7 mouse cellular contexts compared by ENCODE assay signal in the genomic region with DNA sequence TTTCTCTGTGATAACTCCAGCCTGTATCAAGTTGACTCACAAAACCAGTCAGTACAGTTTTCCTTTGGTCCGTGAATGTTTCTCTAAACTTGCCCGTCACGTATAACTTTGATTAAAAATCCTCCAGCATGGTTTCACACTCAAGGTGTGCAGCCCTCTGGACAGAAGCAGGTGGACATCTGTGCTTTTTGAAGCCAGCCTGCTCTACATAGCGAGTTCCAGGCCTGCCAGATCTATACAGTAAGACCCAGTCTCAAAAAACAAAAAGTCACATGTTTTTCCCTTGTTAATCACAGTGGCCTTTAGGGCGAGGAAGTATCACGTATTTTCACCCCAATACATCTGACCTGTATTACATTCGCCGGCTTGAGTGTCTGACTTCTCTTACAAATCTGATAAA. TPM values are rescaled to one million over a fixed set of nuclear protein-coding genes. Genes with fewer than 3 reads are reported as not detected.
A peak's percentile ranks its signal among the peaks of the same experiment; 100 is the strongest.
DNase-seq lines count a peak whose midpoint lies in the region; ATAC-seq and TF ChIP-seq lines count a peak whose summit lies in the region.

No protein-coding gene starts in this region.

- H3K9me3 ChIP-seq in lung, embryonic 16.5 days (ENCODE audit: control insufficient read depth, low read length) = no peaks in the 10 kb centered on the region
- no peaks in the 10 kb centered on the region for H3K9me3 ChIP-seq in forebrain, embryonic 12.5 days
- no peaks in the 10 kb centered on the region for H3K9me3 ChIP-seq in limb, embryonic 12.5 days

- H3K4me2 ChIP-seq in lung, embryonic 16.5 days (ENCODE audit: low read depth, low read length) = peak overlapping the region; percentile 92
- peak overlapping the region; percentile 75 for H3K4me2 ChIP-seq in forebrain, embryonic 12.5 days
- H3K4me2 ChIP-seq in limb, embryonic 12.5 days = peak overlapping the region; percentile 81

- no peaks in the 10 kb centered on the region for H3K27me3 ChIP-seq in lung, embryonic 16.5 days (ENCODE audit: control insufficient read depth, insufficient read depth, low read depth, low read length)
- H3K27me3 ChIP-seq in forebrain, embryonic 12.5 days = no peaks in the 10 kb centered on the region
- H3K27me3 ChIP-seq in limb, embryonic 12.5 days = peaks cover 4% of the 10 kb centered on the region; the same call in 1 of the 2 replicates
- H3K27me3 ChIP-seq in small intestine, adult 2 months (ENCODE audit: control insufficient read depth, insufficient read depth, low read length) = no peaks in the 10 kb centered on the region

- H3K27ac ChIP-seq in lung, embryonic 16.5 days (ENCODE audit: low read length) = no peak overlapping the region
- no peak overlapping the region for H3K27ac ChIP-seq in forebrain, embryonic 12.5 days
- peak overlapping the region; percentile 7; the same call in 1 of the 2 replicates for H3K27ac ChIP-seq in limb, embryonic 12.5 days
- H3K27ac ChIP-seq in small intestine, adult 2 months (ENCODE audit: insufficient read depth, low read depth, low read length) = peak overlapping the region; percentile 84

- peaks cover 6% of the 10 kb centered on the region for H3K4me1 ChIP-seq in lung, embryonic 16.5 days (replicated peaks; ENCODE audit: control insufficient read depth, insufficient read depth, low read length)
- H3K4me1 ChIP-seq in forebrain, embryonic 12.5 days = peaks cover 10% of the 10 kb centered on the region
- peaks cover 9% of the 10 kb centered on the region for H3K4me1 ChIP-seq in limb, embryonic 12.5 days (replicated peaks)
- peaks cover 7% of the 10 kb centered on the region; the same call in 1 of the 2 replicates for H3K4me1 ChIP-seq in small intestine, adult 2 months (ENCODE audit: control insufficient read depth, insufficient read depth, insufficient read length, low read length)

- TF ChIP-seq CTCF in small intestine, adult 2 months (IDR thresholded peaks at IDR 0.05; ENCODE audit: extremely low read depth, insufficient read length, insufficient replicate concordance, low read depth, low read length) = no peak

- peaks cover 8% of the 10 kb centered on the region; the same call in 1 of the 2 replicates for H3K36me3 ChIP-seq in lung, embryonic 16.5 days (ENCODE audit: control insufficient read depth, insufficient read depth, low read length)
- peaks cover 3% of the 10 kb centered on the region for H3K36me3 ChIP-seq in forebrain, embryonic 12.5 days (replicated peaks)
- peaks cover 23% of the 10 kb centered on the region for H3K36me3 ChIP-seq in limb, embryonic 12.5 days
- H3K36me3 ChIP-seq in small intestine, adult 2 months (ENCODE audit: control insufficient read depth, insufficient read depth, low read length) = peaks cover 6% of the 10 kb centered on the region

- TF ChIP-seq POLR2A in small intestine, adult 2 months (IDR thresholded peaks at IDR 0.05; ENCODE audit: low read depth, low read length) = no peak

- H3K4me3 ChIP-seq in lung, embryonic 16.5 days (ENCODE audit: low read length) = peak overlapping the region; percentile 98
- H3K4me3 ChIP-seq in forebrain, embryonic 12.5 days (replicated peaks) = peak overlapping the region; percentile 80
- H3K4me3 ChIP-seq in limb, embryonic 12.5 days (replicated peaks) = peak overlapping the region; percentile 91
- peak overlapping the region; percentile 75; the same call in 1 of the 2 replicates for H3K4me3 ChIP-seq in small intestine, adult 2 months (ENCODE audit: low read depth, low read length)

- ATAC-seq in lung, embryonic 16.5 days (ENCODE audit: low read depth) = no peak
- peak; percentile 27; the same call in 1 of the 2 replicates for ATAC-seq in forebrain, embryonic 12.5 days (ENCODE audit: low FRiP score)
- no peak; the same call in 1 of the 2 replicates for ATAC-seq in limb, embryonic 12.5 days (ENCODE audit: insufficient number of reproducible peaks, insufficient read depth, low FRiP score, low TSS enrichment, low read depth)
- ATAC-seq in frontal cortex, adult (ENCODE audit: low TSS enrichment) = no peak

- 8% methylated on average over 8 of the region's 8 CpGs for WGBS in lung, embryonic 16.5 days
- 33% methylated on average over 8 of the region's 8 CpGs for WGBS in forebrain, embryonic 12.5 days
- 21% methylated on average over 8 of the region's 8 CpGs for WGBS in limb, embryonic 12.5 days
- 7% methylated on average over 8 of the region's 8 CpGs for WGBS in small intestine, adult 2 months

- DNase-seq in lung, postnatal 25 days (ENCODE audit: low spot score) = no peak
- no peak for DNase-seq in layer of hippocampus, adult 9-10 months (ENCODE audit: low spot score)

- H3K9ac ChIP-seq in lung, embryonic 16.5 days (ENCODE audit: low read length) = peak overlapping the region; percentile 96
- peak overlapping the region; percentile 88 for H3K9ac ChIP-seq in forebrain, embryonic 12.5 days
- H3K9ac ChIP-seq in limb, embryonic 12.5 days (replicated peaks) = peak overlapping the region; percentile 80

RNA-seq across cellular contexts. Expression of gene Gm26620, which starts 0.5 kb away (rescaled TPM):
- polyA plus RNA-seq in lung, embryonic 16.5 days (2015; fragmentation: Nextera tagmentation; extraction: Ambion mirVana) = 0.20 TPM in 1 of 2 replicates, not detected in the other
- not detected in 2 replicates for polyA plus RNA-seq in forebrain, embryonic 12.5 days (2016; fragmentation: Nextera tagmentation; extraction: Ambion mirVana)
- polyA plus RNA-seq in limb, embryonic 12.5 days (2016; fragmentation: Nextera tagmentation; extraction: Ambion mirVana) = 0.28 and 0.42 TPM in 2 replicates
- polyA plus RNA-seq in small intestine, adult 2 months (2012; rRNA removed) = 1.1 and 1.5 TPM in 2 replicates

RNA-seq across cellular contexts. Expression of gene Dusp12, which starts 0.9 kb away (rescaled TPM):
- 29.2 and 34.7 TPM in 2 replicates for polyA plus RNA-seq in lung, embryonic 16.5 days (2015; fragmentation: Nextera tagmentation; extraction: Ambion mirVana)
- 28.6 and 33.3 TPM in 2 replicates for polyA plus RNA-seq in forebrain, embryonic 12.5 days (2016; fragmentation: Nextera tagmentation; extraction: Ambion mirVana)
- polyA plus RNA-seq in limb, embryonic 12.5 days (2016; fragmentation: Nextera tagmentation; extraction: Ambion mirVana) = 46.0 and 53.2 TPM in 2 replicates
- polyA plus RNA-seq in small intestine, adult 2 months (2012; rRNA removed) = 5.5 and 8.0 TPM in 2 replicates

RNA-seq across cellular contexts. Expression of gene Atf6, which starts 16.8 kb away (rescaled TPM):
- polyA plus RNA-seq in lung, embryonic 16.5 days (2015; fragmentation: Nextera tagmentation; extraction: Ambion mirVana) = 10.5 and 11.1 TPM in 2 replicates
- 8.7 and 8.9 TPM in 2 replicates for polyA plus RNA-seq in forebrain, embryonic 12.5 days (2016; fragmentation: Nextera tagmentation; extraction: Ambion mirVana)
- polyA plus RNA-seq in limb, embryonic 12.5 days (2016; fragmentation: Nextera tagmentation; extraction: Ambion mirVana) = 8.4 and 9.3 TPM in 2 replicates
- polyA plus RNA-seq in small intestine, adult 2 months (2012; rRNA removed) = 4.4 and 8.4 TPM in 2 replicates

RNA-seq across cellular contexts. Expression of gene Fcrlb, which starts 28.4 kb away (rescaled TPM):
- polyA plus RNA-seq in lung, embryonic 16.5 days (2015; fragmentation: Nextera tagmentation; extraction: Ambion mirVana) = not detected in 2 replicates
- not detected in 2 replicates for polyA plus RNA-seq in forebrain, embryonic 12.5 days (2016; fragmentation: Nextera tagmentation; extraction: Ambion mirVana)
- polyA plus RNA-seq in limb, embryonic 12.5 days (2016; fragmentation: Nextera tagmentation; extraction: Ambion mirVana) = not detected in 2 replicates
- polyA plus RNA-seq in small intestine, adult 2 months (2012; rRNA removed) = 0.61 and 0.89 TPM in 2 replicates

RNA-seq across cellular contexts. Expression of gene Fcrla, which starts 43.0 kb away (rescaled TPM):
- not detected in 2 replicates for polyA plus RNA-seq in lung, embryonic 16.5 days (2015; fragmentation: Nextera tagmentation; extraction: Ambion mirVana)
- not detected in 2 replicates for polyA plus RNA-seq in forebrain, embryonic 12.5 days (2016; fragmentation: Nextera tagmentation; extraction: Ambion mirVana)
- not detected in 2 replicates for polyA plus RNA-seq in limb, embryonic 12.5 days (2016; fragmentation: Nextera tagmentation; extraction: Ambion mirVana)
- polyA plus RNA-seq in small intestine, adult 2 months (2012; rRNA removed) = 1.8 and 4.2 TPM in 2 replicates

Comparison
In these comparisons a context has a peak if more than half of its experiments do, and no peak if none do; other contexts are left out.
1. H3K27ac ChIP-seq: peak in limb, embryonic 12.5 days (single experiment) and small intestine, adult 2 months (single experiment); none in lung, embryonic 16.5 days (single experiment) and forebrain, embryonic 12.5 days (single experiment).
2. Peak in every context shown above with its lines, with median percentiles within 50 percentile points of each other: H3K4me2 ChIP-seq, H3K4me3 ChIP-seq and H3K9ac ChIP-seq.